Mouse (Mus musculus) stomach, postnatal 0 days (tissue): Measurements from ENCODE around the gene Spata1.

Experiments
- CTCF ChIP-seq: IDR thresholded peaks from 2 replicates; pipeline ENCODE4 v1.5.1; 2016; ENCODE audit warnings: antibody characterized with exemption, low read depth, mild to moderate bottlenecking, moderate library complexity
- EP300 ChIP-seq: optimal IDR thresholded peaks from 2 replicates; pipeline ENCODE3; 2016; ENCODE audit warnings: antibody characterized with exemption

GRCm38 (mm10) chr3:146435533-146435932 lies 64.0 kb downstream of the Spata1 start:
- TF ChIP-seq CTCF, result no peak
- no peak for TF ChIP-seq EP300
